Mouse (Mus musculus) c-Kit-positive CD71-positive TER-119-negative erythroid progenitor cells, embryonic 14.5 days (primary cell): ENCODE measurements at regions not wholly inside any gene's neighbourhood (a gene's known extent, or its start where the extent isn't known, plus 50 kb on each side); places are given as distances from the start of the nearest gene placed in this dataset.

Experiments used
- DNase-seq: peaks from one replicate; pipeline ENCODE4 v3.0.0-alpha.2; 2013; ENCODE audit warnings: low read depth

DNA sequence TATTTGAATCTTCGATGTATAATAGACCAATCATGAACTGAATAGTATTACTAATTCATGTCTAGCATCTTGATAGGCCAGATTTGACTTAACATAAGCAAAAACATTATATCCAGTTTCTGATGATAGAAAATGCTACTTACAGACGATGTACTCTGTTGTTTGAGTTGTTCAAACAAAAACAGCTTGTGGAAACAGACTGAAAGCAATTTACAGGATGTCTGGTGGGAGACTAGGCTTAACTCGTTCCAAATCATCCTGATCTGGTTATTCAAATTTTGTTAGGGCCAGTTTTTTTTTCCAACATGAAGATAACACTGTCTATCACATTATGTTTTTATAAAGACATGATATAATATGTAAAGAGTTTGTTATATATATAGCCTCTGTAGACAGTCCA is 369.4 kb upstream of the Igbp1b start:
- DNase-seq: no peak

DNA sequence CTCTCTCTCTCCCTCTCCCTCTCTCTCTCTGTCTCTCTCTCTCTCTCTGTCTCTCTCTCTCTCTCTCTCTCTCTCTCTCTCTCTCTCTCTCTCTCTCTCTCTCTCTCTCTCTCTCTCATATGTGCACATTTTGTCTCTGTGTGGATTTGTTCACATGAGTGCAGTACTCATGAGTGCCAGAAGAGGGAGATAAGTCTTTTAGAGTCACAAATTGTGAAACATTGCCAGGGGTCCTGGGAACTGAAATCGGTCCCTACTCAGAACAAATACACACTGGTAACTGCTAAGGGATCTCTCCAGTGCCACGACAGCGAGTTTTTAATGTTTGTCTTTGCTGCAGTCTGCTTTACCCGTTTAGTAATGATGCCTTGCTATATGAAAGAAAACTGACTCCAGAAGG is 356.2 kb upstream of the Igbp1b start:
- no peak for DNase-seq

DNA sequence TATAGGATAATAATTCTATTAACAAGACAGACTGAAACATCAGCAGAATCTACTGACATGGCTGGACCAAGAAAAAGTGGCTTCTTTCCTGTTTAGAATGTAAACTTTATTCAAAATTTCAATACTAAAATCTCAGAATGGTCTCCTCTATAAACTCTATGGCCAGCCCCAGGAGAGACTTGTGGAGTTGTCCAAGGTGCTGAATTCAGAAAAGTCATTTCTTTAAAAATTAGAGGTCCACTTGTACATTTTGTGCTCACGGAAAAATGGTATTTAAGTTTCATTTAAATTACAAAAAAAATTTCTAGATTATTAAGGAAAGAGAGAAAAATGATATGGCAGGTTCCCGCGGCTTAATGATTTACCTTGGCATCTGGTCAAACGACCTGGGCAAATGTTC is 352.2 kb upstream of the Igbp1b start:
- DNase-seq: no peak
